Mouse (Mus musculus) cerebellum, adult 9-10 months (tissue): ENCODE results near the gene Cep104.

Experiments
- DNase-seq: peaks from one replicate; pipeline ENCODE4 v3.0.0; 2022

The Cep104 gene

DNA sequence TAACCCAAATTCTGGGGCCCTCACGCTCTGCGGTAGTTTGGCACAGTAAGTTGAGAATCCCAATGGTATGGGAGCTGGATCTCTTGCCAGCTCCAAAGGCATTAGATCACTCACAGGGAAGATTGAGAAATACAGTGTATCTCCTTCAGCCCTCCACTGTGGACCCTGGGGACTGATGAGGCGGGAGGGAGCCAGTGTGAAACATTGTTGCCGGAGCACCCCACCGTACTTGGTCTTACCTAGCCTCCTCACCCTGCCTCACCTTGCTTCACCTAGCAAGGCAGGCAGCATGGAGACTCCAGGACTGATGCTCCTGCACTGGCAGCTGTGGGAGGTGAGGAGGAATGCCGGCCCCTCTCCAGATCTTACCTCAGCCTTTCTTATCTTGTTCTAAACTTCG lies 80.5 kb downstream of the Cep104 start:
- no peak for DNase-seq

- no peak for DNase-seq
Measured at GRCm38 (mm10) chr4:154056046-154056445, 81.1 kb downstream of the Cep104 start.

DNA sequence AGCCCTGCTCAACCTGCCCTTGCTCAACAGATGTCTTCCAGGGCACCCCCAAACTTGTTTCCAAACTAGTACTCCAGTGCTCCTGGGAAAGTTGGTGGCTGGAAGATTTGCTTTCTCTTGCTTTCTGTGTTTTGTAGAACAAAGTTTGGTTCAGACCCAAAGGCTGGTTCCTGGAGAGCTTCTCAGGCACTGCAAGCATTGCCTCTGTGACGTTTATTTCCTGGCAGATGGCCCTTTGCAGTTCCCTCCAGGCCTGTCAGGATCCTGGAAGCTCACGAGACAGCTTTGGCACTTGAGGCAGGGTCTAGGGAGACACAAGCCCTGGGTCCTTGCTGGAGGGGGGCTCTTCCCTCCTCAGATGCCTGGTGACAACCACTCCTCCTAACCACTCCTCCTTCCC lies 81.7 kb downstream of the Cep104 start:
- DNase-seq = no peak

GRCm38 (mm10) chr4:154057696-154058095 lies 82.7 kb downstream of the Cep104 start:
- DNase-seq = no peak
